Mouse (Mus musculus) liver, embryonic 14.5 days (tissue): ENCODE data around the gene Pald1.

Experiments
- CTCF ChIP-seq: IDR thresholded peaks from 2 replicates; pipeline ENCODE4 v1.5.1; 2016; ENCODE audit warnings: antibody characterized with exemption, low read depth, control low read depth
- EP300 ChIP-seq: IDR thresholded peaks from 2 replicates; pipeline ENCODE4 v1.6.1; 2016; ENCODE audit warnings: antibody characterized with exemption, low read depth

GRCm38 (mm10) chr10:61312159-61312558 lies 71.2 kb downstream of the Pald1 start:
- TF ChIP-seq CTCF, result no peak
- TF ChIP-seq EP300, result no peak
